Mouse (Mus musculus): Measurements from ENCODE around the gene Gp1ba. TPM values are rescaled to one million over a fixed set of nuclear protein-coding genes. Genes with fewer than 3 reads are reported as not detected.

Gp1ba gene
- polyA plus RNA-seq, 1 experiment, result 0.03 TPM

DNA sequence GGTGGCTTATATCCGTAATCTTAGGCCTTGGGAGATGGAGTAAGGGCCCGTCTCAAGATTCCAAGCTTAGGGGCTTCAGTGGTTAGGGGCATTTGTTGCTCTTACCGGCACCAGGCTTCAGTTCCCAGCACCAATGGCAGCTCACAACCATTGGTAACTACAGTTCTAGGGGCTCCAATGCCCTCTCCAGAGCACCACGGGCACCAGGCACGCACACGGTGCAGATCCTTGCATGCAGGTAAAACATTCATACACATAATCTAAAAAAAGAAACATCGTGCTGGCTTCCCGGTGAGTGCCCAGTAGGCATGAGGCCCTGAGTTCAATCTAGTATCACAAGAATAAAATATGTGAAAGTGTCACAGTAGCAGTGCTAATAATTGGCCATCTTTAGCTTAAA lies 24.2 kb downstream of the Gp1ba start:
- Histone ChIP-seq H3K4me3 (ENCODE audit: insufficient read depth, low read depth, low read length) (no peak overlapping the region), H3K4me1 (ENCODE audit: control insufficient read depth, insufficient read depth, low read length) (peaks cover 5% of the 10 kb centered on the region; the same call in 1 of the 2 replicates), H3K27ac (ENCODE audit: insufficient read depth, low read depth, low read length) (no peak overlapping the region), H3K36me3 (ENCODE audit: control insufficient read depth, insufficient read depth, low read length) (peaks cover 7% of the 10 kb centered on the region; the same call in 1 of the 2 replicates), H3K27me3 (replicated peaks; ENCODE audit: control insufficient read depth, insufficient read depth, low read length) (no peaks in the 10 kb centered on the region)
- DNase-seq, result no peak
- 90% methylated on average over 8 of the region's 8 CpGs for WGBS
- TF ChIP-seq POLR2A (IDR thresholded peaks at IDR 0.05; ENCODE audit: low read depth, low read length) (no peak), CTCF (conservative IDR thresholded peaks at IDR 0.05; ENCODE audit: insufficient read depth, insufficient read length, low read depth, low read length) (no peak)

DNA sequence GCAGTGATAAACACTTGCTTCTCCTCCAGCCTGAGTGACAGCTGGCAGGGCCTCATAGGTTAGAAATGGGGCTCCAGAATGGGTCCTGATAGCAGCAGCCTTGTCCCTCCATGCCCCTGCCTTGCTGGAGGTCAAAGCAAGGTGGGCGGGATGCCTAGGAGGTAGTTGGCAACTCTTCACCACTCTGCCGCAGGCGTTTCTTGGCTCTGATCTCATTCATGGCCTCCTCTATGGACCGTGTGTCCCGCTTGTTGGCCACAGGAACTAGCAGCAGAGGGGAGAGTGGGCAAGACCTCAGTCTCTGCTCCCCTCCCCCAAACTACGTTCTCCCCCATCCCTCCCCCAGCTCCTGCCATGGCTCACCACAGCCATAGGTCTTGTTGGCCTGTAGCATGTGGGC lies 25.0 kb downstream of the Gp1ba start:
- 83% methylated on average over 6 of the region's 6 CpGs for WGBS
- no peak overlapping the region for H3K27ac ChIP-seq (ENCODE audit: insufficient read depth, low read depth, low read length)
- TF ChIP-seq CTCF (conservative IDR thresholded peaks at IDR 0.05; ENCODE audit: insufficient read depth, insufficient read length, low read depth, low read length) (no peak), POLR2A (IDR thresholded peaks at IDR 0.05; ENCODE audit: low read depth, low read length) (no peak)

DNA sequence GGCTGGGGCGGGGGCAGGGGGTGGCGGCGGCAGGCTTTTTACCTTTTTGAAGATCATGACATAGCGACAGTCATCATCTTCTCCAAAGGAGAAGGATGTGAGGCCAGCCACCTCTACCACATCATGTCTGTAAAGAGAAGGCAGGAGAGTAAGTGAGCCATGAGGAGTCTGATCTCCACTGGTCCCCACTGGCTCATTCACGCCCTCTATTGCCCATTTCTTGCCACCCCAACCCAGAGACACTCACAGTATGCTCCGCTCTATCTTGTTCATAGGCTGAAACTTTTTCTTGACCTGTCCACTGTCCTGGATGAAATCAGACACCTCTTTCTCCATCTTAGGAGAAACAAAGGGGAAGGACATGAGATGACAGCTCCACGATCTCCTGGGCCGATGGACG lies 25.8 kb downstream of the Gp1ba start:
- Histone ChIP-seq H3K36me3 (ENCODE audit: control insufficient read depth, insufficient read depth, low read length) (peaks cover 7% of the 10 kb centered on the region; the same call in 1 of the 2 replicates), H3K27ac (ENCODE audit: insufficient read depth, low read depth, low read length) (no peak overlapping the region), H3K4me3 (ENCODE audit: insufficient read depth, low read depth, low read length) (no peak overlapping the region), H3K4me1 (ENCODE audit: control insufficient read depth, insufficient read depth, low read length) (peaks cover 5% of the 10 kb centered on the region; the same call in 1 of the 2 replicates), H3K27me3 (replicated peaks; ENCODE audit: control insufficient read depth, insufficient read depth, low read length) (no peaks in the 10 kb centered on the region)
- WGBS, result 92% methylated on average over 9 of the region's 9 CpGs
- TF ChIP-seq POLR2A (IDR thresholded peaks at IDR 0.05; ENCODE audit: low read depth, low read length), result no peak
- peak; percentile 34; the same call in 1 of the 2 replicates for TF ChIP-seq CTCF (conservative IDR thresholded peaks at IDR 0.05; ENCODE audit: insufficient read depth, insufficient read length, low read depth, low read length)
- no peak for DNase-seq

More for the DNA sequence above, 25.0 kb downstream of the Gp1ba start:
- Histone ChIP-seq H3K36me3 (ENCODE audit: control insufficient read depth, insufficient read depth, low read length) (peaks cover 7% of the 10 kb centered on the region; the same call in 1 of the 2 replicates), H3K4me1 (ENCODE audit: control insufficient read depth, insufficient read depth, low read length) (peaks cover 5% of the 10 kb centered on the region; the same call in 1 of the 2 replicates), H3K4me3 (ENCODE audit: insufficient read depth, low read depth, low read length) (no peak overlapping the region), H3K27me3 (replicated peaks; ENCODE audit: control insufficient read depth, insufficient read depth, low read length) (no peaks in the 10 kb centered on the region)
- no peak for DNase-seq

DNA sequence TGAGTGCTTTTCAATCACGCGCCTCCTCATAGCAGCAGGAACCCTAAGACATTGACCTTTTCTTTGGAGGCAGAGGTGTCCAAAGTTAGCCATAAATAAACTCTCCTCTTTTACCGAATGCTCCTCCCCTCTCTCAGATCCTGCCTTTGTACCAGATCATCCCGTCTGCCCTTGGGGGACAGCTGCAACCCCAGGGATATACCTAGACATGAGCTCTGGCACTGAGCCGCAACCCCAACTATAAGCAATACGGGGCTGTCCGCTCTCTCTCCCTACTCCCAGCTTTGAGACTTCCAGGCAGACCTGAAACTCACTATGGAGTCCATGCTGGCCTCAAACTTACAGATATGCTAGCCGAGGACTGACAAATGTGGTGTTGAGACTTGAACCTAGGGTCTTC lies 27.8 kb downstream of the Gp1ba start:
- peaks cover 7% of the 10 kb centered on the region; the same call in 1 of the 2 replicates for H3K36me3 ChIP-seq (ENCODE audit: control insufficient read depth, insufficient read depth, low read length)

DNA sequence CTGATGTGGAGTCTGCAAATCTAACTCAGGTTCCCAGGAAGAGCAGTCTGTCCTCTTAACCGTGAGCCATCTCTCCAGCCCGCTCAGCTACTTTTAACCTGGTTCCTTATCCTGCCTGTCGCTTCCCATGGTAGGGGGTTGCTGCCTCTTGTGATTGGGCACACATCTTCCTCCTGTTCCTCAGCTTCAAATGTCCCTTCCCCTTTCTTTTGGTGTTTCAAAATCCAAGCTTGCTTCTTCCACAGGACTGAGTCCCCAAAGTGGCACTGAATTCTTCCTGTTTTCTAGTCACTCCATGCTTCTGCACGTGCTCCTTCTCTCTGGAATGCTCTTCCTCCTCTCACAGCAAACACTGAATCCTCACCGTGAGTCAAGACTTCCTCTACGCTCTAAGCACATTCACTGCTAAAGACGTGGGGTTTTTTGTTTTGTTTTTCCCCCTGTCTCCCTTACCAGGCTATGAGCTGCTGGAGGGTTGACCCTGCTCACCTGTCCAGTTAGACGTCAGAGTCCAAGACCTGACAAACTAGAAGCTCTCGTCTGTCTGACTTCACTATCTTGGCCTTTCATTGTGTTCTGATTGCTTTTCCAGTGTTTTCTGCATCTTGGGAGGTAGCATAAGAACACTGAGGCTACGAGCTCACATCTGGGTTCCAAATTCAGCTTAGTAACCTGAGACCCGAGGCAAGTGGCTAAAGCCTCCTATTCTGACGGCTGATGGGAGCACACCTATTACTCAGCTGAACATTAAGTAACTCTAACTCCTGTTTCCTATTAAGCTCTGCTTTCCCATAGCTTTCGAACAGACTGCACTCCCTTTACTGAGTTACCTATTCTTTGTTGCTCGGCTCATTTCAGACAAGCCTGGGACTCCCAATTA lies 28.6 kb downstream of the Gp1ba start:
- WGBS, result 43% methylated on average over 14 of the region's 14 CpGs
- DNase-seq, result no peak
- no peaks in the 10 kb centered on the region for H3K27me3 ChIP-seq (replicated peaks; ENCODE audit: control insufficient read depth, insufficient read depth, low read length)
- 0 out of 2 replicates have a peak overlapping the region, but pooled peaks have one; percentile 4 for H3K4me3 ChIP-seq (ENCODE audit: insufficient read depth, low read depth, low read length)
- peak overlapping the region; percentile 46 for H3K27ac ChIP-seq (ENCODE audit: insufficient read depth, low read depth, low read length)
- peaks cover 7% of the 10 kb centered on the region; the same call in 1 of the 2 replicates for H3K36me3 ChIP-seq (ENCODE audit: control insufficient read depth, insufficient read depth, low read length)
- H3K4me1 ChIP-seq (ENCODE audit: control insufficient read depth, insufficient read depth, low read length), result peaks cover 8% of the 10 kb centered on the region; the same call in 1 of the 2 replicates
- TF ChIP-seq POLR2A (IDR thresholded peaks at IDR 0.05; ENCODE audit: low read depth, low read length) (no peak), CTCF (conservative IDR thresholded peaks at IDR 0.05; ENCODE audit: insufficient read depth, insufficient read length, low read depth, low read length) (no peak)

More for the DNA sequence above, 27.8 kb downstream of the Gp1ba start:
- DNase-seq, result no peak
- Histone ChIP-seq H3K27me3 (replicated peaks; ENCODE audit: control insufficient read depth, insufficient read depth, low read length) (no peaks in the 10 kb centered on the region), H3K4me3 (ENCODE audit: insufficient read depth, low read depth, low read length) (no peak overlapping the region), H3K4me1 (ENCODE audit: control insufficient read depth, insufficient read depth, low read length) (peaks cover 5% of the 10 kb centered on the region; the same call in 1 of the 2 replicates), H3K27ac (ENCODE audit: insufficient read depth, low read depth, low read length) (no peak overlapping the region)
- 92% methylated on average over 8 of the region's 8 CpGs for WGBS
- no peak for TF ChIP-seq POLR2A (IDR thresholded peaks at IDR 0.05; ENCODE audit: low read depth, low read length)
- no peak for TF ChIP-seq CTCF (conservative IDR thresholded peaks at IDR 0.05; ENCODE audit: insufficient read depth, insufficient read length, low read depth, low read length)

DNA sequence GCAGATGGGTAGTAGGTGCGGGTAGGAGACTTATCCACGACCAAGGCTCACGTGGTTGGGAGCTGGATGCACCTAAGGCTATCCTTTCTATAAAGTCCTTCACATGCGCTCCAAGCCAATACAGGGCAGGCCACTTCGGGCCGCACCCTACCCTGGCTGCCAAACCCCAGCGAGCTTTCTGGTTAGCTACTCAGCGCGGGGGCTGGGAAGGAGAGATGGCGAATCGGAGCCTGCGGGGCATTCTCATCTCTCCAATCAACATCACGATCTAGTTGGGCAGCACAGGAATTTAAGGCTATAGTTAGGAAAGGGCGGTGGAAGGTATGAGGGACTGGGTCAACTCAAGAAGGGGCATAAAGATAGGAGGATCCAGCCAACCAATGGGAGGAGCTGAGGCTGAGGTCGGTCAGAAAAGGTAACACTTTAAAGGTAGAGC lies 29.4 kb downstream of the Gp1ba start:
- WGBS, result under 1% methylated on average over 15 of the region's 15 CpGs
- no peak for DNase-seq
- TF ChIP-seq POLR2A (IDR thresholded peaks at IDR 0.05; ENCODE audit: low read depth, low read length) (no peak), CTCF (conservative IDR thresholded peaks at IDR 0.05; ENCODE audit: insufficient read depth, insufficient read length, low read depth, low read length) (no peak)
- peak overlapping the region; percentile 28; the same call in 1 of the 2 replicates for H3K27ac ChIP-seq (ENCODE audit: insufficient read depth, low read depth, low read length)
- no peaks in the 10 kb centered on the region for H3K27me3 ChIP-seq (replicated peaks; ENCODE audit: control insufficient read depth, insufficient read depth, low read length)
- peaks cover 8% of the 10 kb centered on the region; the same call in 1 of the 2 replicates for H3K4me1 ChIP-seq (ENCODE audit: control insufficient read depth, insufficient read depth, low read length)
- peaks cover 7% of the 10 kb centered on the region; the same call in 1 of the 2 replicates for H3K36me3 ChIP-seq (ENCODE audit: control insufficient read depth, insufficient read depth, low read length)
- H3K4me3 ChIP-seq (ENCODE audit: insufficient read depth, low read depth, low read length), result peak overlapping the region; percentile 46
